12 mouse cellular contexts compared by ENCODE assay signal in genomic region chr9:37001935-37002535, GRCm38 (mm10).
DNase-seq lines count a peak whose midpoint lies in the region; ATAC-seq lines count a peak whose summit lies in the region.
"Had no signal": no experiment of that assay in that cellular context is flagged by ENCODE, and none has a peak within 500 bp of the region (broad histone marks: within the 10 kb centered on the region; RNA-seq: fewer than 3 reads in every experiment).

No protein-coding gene starts in this region.

- H3K36me3 ChIP-seq in midbrain, embryonic 12.5 days, result no peaks in the 10 kb centered on the region
- H3K36me3 ChIP-seq: embryonic facial prominence, embryonic 13.5 days; liver, embryonic 15.5 days had no signal

- no peaks in the 10 kb centered on the region for H3K27me3 ChIP-seq in midbrain, embryonic 12.5 days
- H3K27me3 ChIP-seq: embryonic facial prominence, embryonic 13.5 days; liver, embryonic 15.5 days had no signal

- no peak overlapping the region for H3K4me3 ChIP-seq in midbrain, embryonic 12.5 days
- H3K4me3 ChIP-seq: embryonic facial prominence, embryonic 13.5 days; heart, adult 2 months; liver, embryonic 15.5 days had no signal

- peaks cover 48% of the 10 kb centered on the region for H3K4me1 ChIP-seq in midbrain, embryonic 12.5 days
- H3K4me1 ChIP-seq: liver, embryonic 15.5 days had no signal

- H3K9ac ChIP-seq in midbrain, embryonic 12.5 days (replicated peaks), result no peak overlapping the region
- H3K9ac ChIP-seq: embryonic facial prominence, embryonic 13.5 days; liver, embryonic 15.5 days had no signal

- no peaks in the 10 kb centered on the region for H3K9me3 ChIP-seq in midbrain, embryonic 12.5 days
- H3K9me3 ChIP-seq: embryonic facial prominence, embryonic 13.5 days; liver, embryonic 15.5 days had no signal

- H3K4me2 ChIP-seq in midbrain, embryonic 12.5 days (replicated peaks), result no peak overlapping the region
- H3K4me2 ChIP-seq: embryonic facial prominence, embryonic 13.5 days; liver, embryonic 15.5 days had no signal

- DNase-seq in cerebellum, postnatal 10 days, result peak; percentile 25 to 44
- peak; percentile 38 to 54 for DNase-seq in right cerebral cortex, adult 2 months (ENCODE audit: low spot score in 2 of 2)
- no peak for DNase-seq in right cerebral cortex, postnatal 36 days (ENCODE audit: low spot score in 2 of 2)
- no peak for DNase-seq in heart, adult 9 months (ENCODE audit: low spot score in 2 of 2)
- no peak for DNase-seq in urinary bladder, postnatal 14 days (ENCODE audit: low spot score)
- no peak for DNase-seq in urinary bladder, postnatal 36 days (ENCODE audit: low spot score in 2 of 2)
- DNase-seq: heart, adult 2 months; kidney, postnatal 25 days had no signal

- ATAC-seq in cerebellum, adult (ENCODE audit: insufficient number of reproducible peaks, low FRiP score, low TSS enrichment), result no peak
- peak; percentile 67 for ATAC-seq in midbrain, embryonic 12.5 days (ENCODE audit: low FRiP score, low read depth)

- WGBS in midbrain, embryonic 12.5 days, result 31% methylated on average over 7 of the region's 7 CpGs

- peak overlapping the region; percentile 56 for H3K27ac ChIP-seq in midbrain, embryonic 12.5 days (replicated peaks)
- H3K27ac ChIP-seq: embryonic facial prominence, embryonic 13.5 days; heart, adult 2 months; liver, embryonic 15.5 days had no signal

Comparison
In these comparisons a context has a peak if more than half of its experiments do, and no peak if none do; other contexts are left out.
1. DNase-seq: peak in cerebellum, postnatal 10 days (2 of 2) and right cerebral cortex, adult 2 months (2 of 2); none in right cerebral cortex, postnatal 36 days (0 of 2), heart, adult 9 months (0 of 2), urinary bladder, postnatal 14 days (single experiment) and urinary bladder, postnatal 36 days (0 of 2).